Mouse (Mus musculus) layer of hippocampus, adult 18-20 months (tissue): ENCODE data around the gene Crygs. TPM values are rescaled to one million over a fixed set of nuclear protein-coding genes. Genes with fewer than 3 reads are reported as not detected.

ENCODE experiments used
- DNase-seq, 2 experiments: peaks; one replicate each; pipeline ENCODE4 v3.0.0; 2022; ENCODE audit warnings: low spot score in 2 of 2
- long read RNA-seq: library from polyadenylated mRNA; stranded (forward); transcript quantifications from one replicate; pipeline ENCODE4 v2.0.0, GENCODE M21; 2021
- total RNA-seq, 2 experiments: library from RNA; stranded (reverse); gene quantifications; 2 replicates each; pipeline ENCODE4 v1.2.3; 2021

The Crygs gene
- not detected for total RNA-seq
- long read RNA-seq, result 0 reads

- no peak for DNase-seq
These were observed at the start of gene Crygs for GRCm38 (mm10) chr16:22811477-22811876. Gene Crygs, minus strand, starts transcription at chr16:22811577.

- DNase-seq, result peak; percentile 99 to 100
These were observed 46.2 kb upstream of the Crygs start, which contains the start of the genes Tbccd1 and Dnajb11 for GRCm38 (mm10) chr16:22857431-22858113. Gene Tbccd1, minus strand, starts transcription at chr16:22857669. Gene Dnajb11, plus strand, starts transcription at chr16:22857845.

DNA sequence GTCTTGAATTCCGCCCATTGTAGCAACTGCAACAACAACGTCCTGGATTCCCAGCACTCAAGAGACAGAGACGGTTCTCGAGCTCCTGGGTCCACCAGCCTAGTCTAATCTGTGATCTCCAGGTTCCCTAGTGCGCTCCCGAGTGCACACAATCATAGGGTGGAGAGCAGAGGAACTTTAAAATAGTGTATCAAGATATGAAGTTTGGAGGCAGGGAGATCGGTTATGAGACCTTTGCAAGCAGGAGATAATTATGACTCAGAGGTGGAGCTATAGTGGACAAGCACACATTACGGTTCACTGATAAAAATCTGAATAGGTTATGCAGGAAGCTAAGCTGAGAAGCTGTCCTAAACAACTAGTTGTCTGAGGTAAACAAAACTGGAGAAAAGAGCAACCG lies 45.4 kb upstream of the Crygs start:
- no peak for DNase-seq

DNA sequence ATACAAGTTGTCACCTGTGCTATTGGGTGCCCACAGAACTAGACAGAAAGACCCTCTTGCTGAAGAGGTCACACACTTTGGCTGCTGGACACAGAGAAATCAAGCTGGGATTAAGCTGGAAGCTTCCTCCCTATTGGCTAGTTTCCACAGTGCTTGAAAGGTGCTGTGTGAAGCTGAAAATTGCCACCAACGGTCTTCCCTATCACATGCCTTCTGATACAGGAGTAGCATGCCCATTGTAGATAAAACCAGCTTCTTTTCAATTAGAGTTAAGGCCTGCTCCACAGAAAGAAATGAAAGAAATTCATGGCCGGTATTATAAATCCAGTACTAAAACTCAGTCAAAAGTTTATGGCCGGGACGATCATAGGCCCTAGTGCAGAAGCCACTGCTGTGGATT lies 41.3 kb upstream of the Crygs start:
- DNase-seq, result no peak

- DNase-seq, result no peak
These were observed 37.0 kb upstream of the Crygs start for GRCm38 (mm10) chr16:22848331-22848730.

- no peak for DNase-seq
These were observed 36.3 kb upstream of the Crygs start for GRCm38 (mm10) chr16:22847686-22848085.

- DNase-seq, result no peak
These were observed 34.1 kb upstream of the Crygs start for GRCm38 (mm10) chr16:22845481-22845880.

- DNase-seq, result no peak
These were observed 33.5 kb upstream of the Crygs start for GRCm38 (mm10) chr16:22844834-22845233.

DNA sequence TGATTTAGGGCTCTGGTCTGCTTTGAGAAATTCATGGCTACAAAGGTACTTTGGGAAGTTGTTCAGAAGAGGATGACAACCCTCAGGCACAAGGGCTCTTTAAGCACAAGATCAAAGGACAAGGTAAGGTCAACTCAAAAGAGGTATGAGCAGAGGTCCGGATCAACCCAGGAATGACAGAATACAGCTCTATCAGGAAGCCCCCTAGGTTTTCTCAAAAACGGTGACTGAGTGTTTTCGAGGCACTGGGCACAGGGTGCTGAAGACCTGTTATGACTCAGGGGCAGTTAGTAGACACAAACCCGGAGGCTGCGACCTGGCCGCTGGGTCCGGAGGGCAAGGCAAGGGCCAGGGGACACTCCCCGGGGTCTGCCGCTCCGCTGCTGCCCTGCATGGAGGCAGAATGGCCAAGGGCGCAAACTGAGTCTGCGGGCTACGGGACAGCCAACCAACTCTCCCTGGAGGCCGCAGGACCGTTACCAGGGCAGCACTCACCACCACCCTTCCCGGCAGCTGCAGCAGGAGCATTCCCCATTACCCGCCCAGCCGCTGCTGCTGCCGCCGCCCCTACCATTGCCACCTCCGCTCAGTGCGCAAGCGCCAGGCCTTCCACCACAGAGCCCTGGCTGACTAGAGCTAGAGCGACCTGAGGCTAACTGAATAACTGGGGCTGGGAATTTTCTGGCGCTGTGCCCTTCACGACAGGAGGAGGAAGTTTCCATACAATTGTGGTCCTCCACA lies 32.9 kb upstream of the Crygs start:
- DNase-seq, result peak; percentile 66 to 78

GRCm38 (mm10) chr16:22842871-22843270 lies 31.5 kb upstream of the Crygs start:
- DNase-seq, result no peak

- no peak for DNase-seq
These were observed 27.9 kb upstream of the Crygs start for GRCm38 (mm10) chr16:22839146-22839857.

DNA sequence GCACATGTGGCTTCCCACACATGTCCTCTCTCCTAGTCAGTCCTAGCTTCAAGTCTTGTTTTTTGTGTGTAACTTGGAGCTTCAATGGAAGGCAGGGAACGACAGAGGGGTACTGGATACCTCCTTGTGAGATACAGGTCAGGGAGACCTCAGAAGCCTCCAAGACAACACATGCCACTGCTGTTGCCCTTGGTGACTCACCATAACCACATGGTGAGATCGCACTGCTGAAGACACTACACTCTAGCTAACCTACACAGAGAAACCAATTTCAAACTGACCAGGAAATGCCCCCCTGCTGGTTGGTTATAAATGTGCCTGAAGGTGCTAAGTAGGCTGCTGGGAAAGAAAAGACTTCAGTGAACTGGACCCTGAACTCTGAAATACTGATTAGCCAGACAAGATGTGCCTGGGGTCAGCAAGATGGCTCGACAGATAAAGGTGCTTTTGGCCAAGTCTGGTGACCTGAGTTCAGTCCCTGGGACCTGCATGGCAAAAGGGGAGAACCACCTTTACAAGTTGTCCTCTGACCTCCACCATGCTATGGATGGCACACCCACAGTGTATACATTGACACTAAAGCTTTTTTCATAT lies 21.7 kb upstream of the Crygs start:
- DNase-seq, result no peak

DNA sequence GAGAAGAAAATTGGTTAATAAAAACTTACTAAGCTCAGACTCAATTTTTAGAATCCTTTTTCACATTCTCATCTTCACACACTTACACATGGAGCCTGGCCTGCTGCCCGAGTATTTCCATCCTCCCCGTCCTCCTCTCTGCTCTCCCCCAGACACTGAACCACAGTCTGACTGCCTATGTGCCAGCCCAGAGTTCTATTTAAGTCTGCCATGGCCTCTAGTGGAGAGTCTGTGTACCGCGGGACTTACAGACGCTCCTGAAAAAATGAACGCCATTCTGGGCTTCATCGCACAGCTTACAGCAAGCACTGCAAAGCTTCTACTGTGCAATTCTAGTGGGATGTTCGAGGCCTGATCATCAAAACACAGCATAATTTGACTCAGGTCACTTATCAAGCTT lies 9.4 kb upstream of the Crygs start:
- peak; percentile 37 to 67 for DNase-seq

DNA sequence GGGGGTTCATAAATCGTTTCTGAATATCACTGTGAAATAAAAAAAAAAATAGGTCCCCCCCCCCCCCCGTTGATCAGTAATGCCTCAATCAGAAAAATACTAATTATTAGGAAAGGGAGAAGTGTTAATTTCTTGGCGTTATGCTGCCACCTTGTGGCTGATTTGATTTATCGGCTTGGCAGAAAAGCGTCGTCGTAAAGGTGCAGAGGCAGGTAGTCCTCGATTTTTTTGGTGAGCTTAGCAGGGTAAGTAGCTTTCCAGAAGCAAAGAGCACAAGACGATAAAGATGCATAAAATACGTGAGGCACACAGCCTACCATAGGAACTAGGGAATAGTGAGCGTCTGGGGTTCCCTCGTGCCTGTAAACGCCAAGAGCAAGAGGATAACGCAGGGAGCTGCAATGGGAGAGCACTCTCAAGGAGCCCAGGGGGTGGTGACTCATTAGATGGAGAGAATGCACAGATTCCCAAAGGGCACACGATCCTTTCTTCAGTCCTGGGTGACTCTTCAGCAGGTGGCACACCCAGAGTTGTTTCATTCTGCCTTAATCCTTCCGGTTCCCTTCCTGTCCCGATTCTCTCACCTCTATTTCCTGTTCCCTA lies 3.8 kb downstream of the Crygs start:
- DNase-seq, result peak in 1 of 2 experiments; percentile 81

GRCm38 (mm10) chr16:22802786-22803185 lies 8.6 kb downstream of the Crygs start:
- peak in 1 of 2 experiments; percentile 44 for DNase-seq

DNA sequence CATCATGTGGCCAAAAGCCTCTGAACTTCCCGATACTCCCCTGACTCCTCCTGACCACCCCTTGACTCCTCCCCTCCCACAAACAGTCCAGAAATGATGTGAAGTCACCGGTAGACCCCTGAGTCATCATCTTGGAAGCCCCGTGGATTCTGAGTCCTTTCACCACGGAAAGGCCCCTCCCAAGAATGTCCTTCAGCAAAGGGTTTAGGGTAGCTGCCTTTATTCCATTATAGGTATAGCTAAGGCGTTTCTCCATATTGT lies 10.6 kb downstream of the Crygs start:
- DNase-seq, result no peak

DNA sequence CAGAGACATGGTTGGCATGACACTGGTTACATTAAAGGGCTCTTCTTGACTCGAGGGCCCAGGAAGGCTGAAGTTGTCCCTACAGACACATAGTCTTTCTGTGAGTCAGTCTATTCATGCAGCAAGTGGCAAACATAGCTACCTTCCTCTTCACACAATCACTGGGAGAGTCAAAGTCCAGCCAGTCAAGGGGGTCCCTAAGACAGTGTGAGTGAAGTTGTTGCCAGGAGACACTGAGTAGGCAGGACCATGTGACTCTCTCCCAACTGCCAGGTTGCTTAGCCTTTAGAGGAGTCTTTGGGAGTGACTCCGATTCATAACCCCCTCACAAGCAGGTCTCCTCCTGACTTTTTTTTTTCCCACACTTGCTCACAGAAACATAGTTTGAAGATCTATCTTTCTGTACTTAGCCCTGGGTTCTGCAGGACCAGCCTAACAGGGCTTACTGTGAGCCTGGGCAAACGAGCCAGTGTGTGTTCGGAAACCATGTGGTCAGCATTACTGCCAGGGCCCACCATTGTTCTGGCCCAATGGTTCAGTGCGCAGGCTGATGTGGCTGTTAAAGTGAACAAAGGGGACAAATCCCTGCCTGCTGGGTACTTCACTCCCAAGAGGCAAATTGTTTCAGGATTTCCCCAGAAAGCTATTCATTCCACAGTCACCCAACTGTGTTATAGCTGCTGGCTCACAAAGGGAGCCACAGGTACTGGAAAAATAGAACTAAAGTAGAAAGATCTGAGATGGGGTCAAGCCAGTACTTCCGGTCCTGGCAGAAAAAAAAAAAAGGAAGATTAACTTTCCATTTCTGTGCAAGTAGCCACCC lies 11.1 kb downstream of the Crygs start:
- no peak for DNase-seq

- no peak for DNase-seq
These were observed 12.9 kb downstream of the Crygs start for GRCm38 (mm10) chr16:22798520-22798919.

DNA sequence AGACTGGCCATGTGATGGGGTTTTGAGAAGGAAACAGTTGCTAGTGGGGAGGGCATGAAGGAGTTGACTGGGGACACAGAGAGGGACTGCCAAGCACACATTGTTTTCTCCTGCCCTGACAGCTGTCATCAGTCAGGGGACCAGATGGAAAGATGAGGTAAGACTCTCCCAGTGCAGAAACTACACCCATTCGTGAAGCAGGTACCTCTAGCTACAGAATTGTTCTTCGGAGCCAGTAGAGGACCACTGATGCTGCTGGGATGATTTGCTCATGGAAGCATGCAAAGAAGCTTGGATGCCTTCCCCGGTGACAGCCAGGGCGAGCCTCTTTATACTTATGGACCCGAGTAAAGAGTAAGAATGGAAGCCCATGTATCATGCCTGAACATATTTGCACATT lies 13.9 kb downstream of the Crygs start:
- peak; percentile 51 to 79 for DNase-seq

DNA sequence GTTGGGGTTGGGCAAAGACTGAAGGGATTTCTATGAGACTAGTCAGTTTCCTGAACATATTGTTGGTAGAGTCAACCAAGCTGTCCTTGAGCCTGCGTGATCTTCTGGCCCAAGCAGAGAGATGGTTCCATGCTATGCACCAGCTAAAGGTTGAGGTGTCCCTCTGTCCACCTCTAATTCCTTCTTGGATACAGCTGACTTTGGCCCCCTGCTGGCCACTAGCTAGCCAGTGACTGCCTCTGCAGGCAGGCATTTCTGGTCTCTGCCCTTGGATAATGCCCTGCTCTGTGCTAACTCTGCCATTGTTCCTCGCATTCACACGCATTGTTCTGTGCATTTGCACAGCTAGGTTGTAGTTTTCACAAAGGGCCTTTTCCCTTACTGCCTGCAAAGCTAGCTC lies 15.9 kb downstream of the Crygs start:
- no peak for DNase-seq

GRCm38 (mm10) chr16:22791235-22791634 lies 20.1 kb downstream of the Crygs start:
- DNase-seq, result no peak
